In genomic region chr2:103500769-103501168, GRCm38 (mm10) we compare ENCODE assay signal across 35 mouse cellular contexts.
"Had no signal": no experiment of that assay in that cellular context is flagged by ENCODE, and none has a peak within 500 bp of the region (broad histone marks: within the 10 kb centered on the region; RNA-seq: fewer than 3 reads in every experiment).

No protein-coding gene starts in this region.

- H3K4me3 ChIP-seq: heart, embryonic 10.5 days; heart, embryonic 13.5 days; heart, embryonic 15.5 days; hindbrain, embryonic 10.5 days; hindbrain, embryonic 12.5 days; hindbrain, embryonic 13.5 days; hindbrain, embryonic 15.5 days; intestine, embryonic 15.5 days; kidney, embryonic 15.5 days; layer of hippocampus, adult 2 months; left cerebral cortex, adult 2 months had no signal

- DNase-seq: heart, postnatal 10 days; heart, postnatal 14 days; heart, postnatal 36 days; heart, postnatal 4 days; kidney, adult 11 months; kidney, adult 18-20 months; kidney, adult 2 months; kidney, adult 8-10 months; kidney, adult 9 months; kidney, postnatal 10 days; kidney, postnatal 14 days; kidney, postnatal 25 days; kidney, postnatal 36 days; kidney, postnatal 4 days; layer of hippocampus, adult 9-11 months; layer of hippocampus, postnatal 36 days had no signal

- H3K4me1 ChIP-seq: heart, embryonic 10.5 days; heart, embryonic 13.5 days; heart, embryonic 15.5 days; hindbrain, embryonic 10.5 days; hindbrain, embryonic 12.5 days; hindbrain, embryonic 13.5 days; hindbrain, embryonic 15.5 days; intestine, embryonic 15.5 days had no signal

- H3K27ac ChIP-seq: heart, embryonic 10.5 days; heart, embryonic 13.5 days; heart, embryonic 15.5 days; hindbrain, embryonic 10.5 days; hindbrain, embryonic 12.5 days; hindbrain, embryonic 13.5 days; hindbrain, embryonic 14.5 days; hindbrain, embryonic 15.5 days; hindbrain, postnatal 0 days; intestine, embryonic 15.5 days; kidney, embryonic 15.5 days; kidney, postnatal 0 days; layer of hippocampus, adult 2 months; left cerebral cortex, adult 2 months had no signal

- H3K4me2 ChIP-seq: heart, embryonic 11.5 days; heart, embryonic 13.5 days; heart, embryonic 15.5 days; hindbrain, embryonic 12.5 days; hindbrain, embryonic 13.5 days; hindbrain, embryonic 14.5 days; hindbrain, embryonic 15.5 days; intestine, embryonic 15.5 days; kidney, embryonic 15.5 days had no signal

- H3K27me3 ChIP-seq: heart, embryonic 13.5 days; heart, embryonic 15.5 days; hindbrain, embryonic 12.5 days; hindbrain, embryonic 13.5 days; hindbrain, embryonic 15.5 days; intestine, embryonic 15.5 days; kidney, embryonic 15.5 days had no signal

- H3K36me3 ChIP-seq: heart, embryonic 10.5 days; heart, embryonic 13.5 days; heart, embryonic 15.5 days; hindbrain, embryonic 10.5 days; hindbrain, embryonic 12.5 days; hindbrain, embryonic 13.5 days; hindbrain, embryonic 15.5 days; intestine, embryonic 15.5 days; kidney, embryonic 15.5 days had no signal

- H3K9me3 ChIP-seq: heart, embryonic 10.5 days; heart, embryonic 15.5 days; hindbrain, embryonic 10.5 days; hindbrain, embryonic 12.5 days; intestine, embryonic 15.5 days; kidney, embryonic 15.5 days had no signal

- ATAC-seq: hindbrain, embryonic 16.5 days; hindbrain, postnatal 0 days; inflammation-experienced regulatory T-cells, adult 6 months; intestine, embryonic 15.5 days; intestine, embryonic 16.5 days; intestine, postnatal 0 days had no signal

- H3K9ac ChIP-seq: heart, embryonic 13.5 days; heart, embryonic 15.5 days; hindbrain, embryonic 12.5 days; hindbrain, embryonic 13.5 days; hindbrain, embryonic 14.5 days; hindbrain, embryonic 15.5 days; intestine, embryonic 15.5 days; kidney, embryonic 15.5 days had no signal
